Mouse (Mus musculus) CH12.LX (cell line): ENCODE results near the gene Ntan1. TPM values are rescaled to one million over a fixed set of nuclear protein-coding genes. Genes with fewer than 3 reads are reported as not detected.

ENCODE experiments used
- DNase-seq: peaks from one replicate; pipeline ENCODE4 v3.0.0-alpha.2; 2013; ENCODE audit errors: extremely low read depth
- H3K27ac ChIP-seq: 2 replicates; pipeline ENCODE4 v1.5.1; 2012; ENCODE audit warnings: low read depth, mild to moderate bottlenecking, control low read depth, moderate library complexity; ENCODE audit not compliant: insufficient read depth
- H3K27me3 ChIP-seq: replicated peaks from 2 replicates; pipeline ENCODE3; 2012; ENCODE audit warnings: inconsistent platforms
- H3K36me3 ChIP-seq, 2 experiments: replicated peaks in 1 of 2; 2 replicates each; pipeline versions ENCODE3 to v1.6.1; 2012; ENCODE audit warnings: inconsistent platforms in 1 of 2, low read length in 1 of 2, mild to moderate bottlenecking in 1 of 2, mixed read lengths in 1 of 2, moderate library complexity in 1 of 2; ENCODE audit not compliant: control insufficient read depth in 1 of 2, insufficient read depth in 1 of 2
- H3K4me1 ChIP-seq, 2 experiments: 2 replicates each; pipeline ENCODE4 v1.6.1; 2012; ENCODE audit warnings: inconsistent platforms in 1 of 2, moderate library complexity in 1 of 2; ENCODE audit not compliant: insufficient read depth in 2 of 2, control insufficient read depth in 1 of 2
- H3K4me2 ChIP-seq: 2 replicates; pipeline ENCODE4 v1.6.1; 2012; ENCODE audit warnings: low read depth, mild to moderate bottlenecking, control low read depth; ENCODE audit not compliant: poor library complexity, insufficient read depth, severe bottlenecking
- H3K4me3 ChIP-seq, 3 experiments: fragments of 150-350 bp in 1 of 3; sonication (generic) in 1 of 3; replicated peaks in 1 of 3; 2 replicates each; pipeline versions ENCODE3 to v1.5.1; 2011 to 2012; ENCODE audit warnings: low read depth in 2 of 3, low read length in 2 of 3, mild to moderate bottlenecking in 2 of 3, moderate library complexity in 2 of 3, control low read depth in 1 of 3, improper control_type of control experiment in 1 of 3, inconsistent platforms in 1 of 3, mixed read lengths in 1 of 3; ENCODE audit not compliant: poor library complexity in 1 of 3
- H3K79me2 ChIP-seq: replicated peaks from 2 replicates; pipeline ENCODE4 v1.6.1; 2012; ENCODE audit warnings: mild to moderate bottlenecking, moderate library complexity; ENCODE audit not compliant: control insufficient read depth, poor library complexity, insufficient read depth, severe bottlenecking; ENCODE audit errors: extremely low read depth
- H3K9ac ChIP-seq: 2 replicates; pipeline ENCODE4 v1.6.1; 2012; ENCODE audit warnings: low read depth, mild to moderate bottlenecking, control low read depth, moderate library complexity; ENCODE audit not compliant: insufficient read depth
- H3K9me3 ChIP-seq: replicated peaks from 2 replicates; pipeline ENCODE3; 2012; ENCODE audit warnings: low read length, inconsistent platforms, mixed read lengths
- CHD1 ChIP-seq: IDR thresholded peaks from 2 replicates; pipeline ENCODE4 v1.6.1; 2012; ENCODE audit warnings: low read depth, low read length, improper control_type of control experiment, inconsistent platforms
- CHD2 ChIP-seq: IDR thresholded peaks from 2 replicates; pipeline ENCODE4 v1.6.1; 2011; ENCODE audit warnings: low read length, improper control_type of control experiment
- CTCF ChIP-seq, 2 experiments: IDR thresholded peaks in 1 of 2; conservative IDR thresholded peaks in 1 of 2; 2 replicates each; pipeline ENCODE4 v1.5.1; 2011 to 2012; ENCODE audit warnings: low read depth in 2 of 2, low read length in 2 of 2, improper control_type of control experiment in 1 of 2, inconsistent platforms in 1 of 2, mild to moderate bottlenecking in 1 of 2, moderate library complexity in 1 of 2
- E2F4 ChIP-seq: IDR thresholded peaks from 2 replicates; pipeline ENCODE4 v1.6.1; 2011; ENCODE audit warnings: low read depth, low read length, improper control_type of control experiment; ENCODE audit not compliant: insufficient replicate concordance
- ELF1 ChIP-seq: IDR thresholded peaks from 2 replicates; pipeline ENCODE4 v1.6.1; 2014; ENCODE audit warnings: low read depth, mild to moderate bottlenecking, inconsistent platforms, low read length, improper control_type of control experiment
- EP300 ChIP-seq: IDR thresholded peaks from 2 replicates; pipeline ENCODE4 v1.6.1; 2011; ENCODE audit warnings: low read length, improper control_type of control experiment
- ETS1 ChIP-seq: conservative IDR thresholded peaks from 2 replicates; pipeline ENCODE4 v1.6.1; 2012; ENCODE audit warnings: low read depth, mild to moderate bottlenecking, inconsistent platforms, low read length, improper control_type of control experiment, moderate library complexity
- GABPA ChIP-seq: IDR thresholded peaks from 2 replicates; pipeline ENCODE4 v1.6.1; 2012; ENCODE audit warnings: low read depth, low read length, improper control_type of control experiment, inconsistent platforms; ENCODE audit not compliant: insufficient replicate concordance
- HCFC1 ChIP-seq: IDR thresholded peaks from 2 replicates; pipeline ENCODE4 v1.6.1; 2012; ENCODE audit warnings: low read depth, mild to moderate bottlenecking, inconsistent platforms, low read length, improper control_type of control experiment
- IRF4 ChIP-seq: IDR thresholded peaks from 2 replicates; pipeline ENCODE4 v1.6.1; 2014; ENCODE audit warnings: low read depth, mild to moderate bottlenecking, inconsistent platforms, low read length, improper control_type of control experiment
- JUN ChIP-seq: IDR thresholded peaks from 2 replicates; pipeline ENCODE4 v1.6.1; 2011; ENCODE audit warnings: low read depth, mild to moderate bottlenecking, low read length, improper control_type of control experiment, moderate library complexity; ENCODE audit not compliant: insufficient read depth
- JUND ChIP-seq: conservative IDR thresholded peaks from 2 replicates; pipeline ENCODE4 v1.6.1; 2011; ENCODE audit warnings: low read depth, low read length, improper control_type of control experiment
- KAT2A ChIP-seq: IDR thresholded peaks from 2 replicates; pipeline ENCODE4 v1.6.1; 2012; ENCODE audit warnings: low read length, improper control_type of control experiment, inconsistent platforms; ENCODE audit not compliant: insufficient replicate concordance
- MAFK ChIP-seq: IDR thresholded peaks from 2 replicates; pipeline ENCODE4 v1.6.1; 2011; ENCODE audit warnings: low read length, improper control_type of control experiment; ENCODE audit not compliant: insufficient replicate concordance
- MAX ChIP-seq: IDR thresholded peaks from 2 replicates; pipeline ENCODE4 v1.6.1; 2011; ENCODE audit warnings: low read length, improper control_type of control experiment
- MAZ ChIP-seq: IDR thresholded peaks from 2 replicates; pipeline ENCODE4 v1.6.1; 2012; ENCODE audit warnings: low read depth, mild to moderate bottlenecking, inconsistent platforms, low read length, improper control_type of control experiment, moderate library complexity
- MEF2A ChIP-seq: IDR thresholded peaks from 2 replicates; pipeline ENCODE4 v1.6.1; 2014; ENCODE audit warnings: low read depth, mild to moderate bottlenecking, inconsistent platforms, low read length, improper control_type of control experiment, borderline replicate concordance
- MXI1 ChIP-seq: IDR thresholded peaks from 2 replicates; pipeline ENCODE4 v1.6.1; 2011; ENCODE audit warnings: mild to moderate bottlenecking, low read depth, low read length, improper control_type of control experiment
- MYC ChIP-seq: IDR thresholded peaks from 2 replicates; pipeline ENCODE4 v1.6.1; 2011; ENCODE audit warnings: low read depth, mild to moderate bottlenecking, improper control_type of control experiment, low read length
- NELFE ChIP-seq: IDR thresholded peaks from 2 replicates; pipeline ENCODE4 v1.6.1; 2011; ENCODE audit warnings: low read depth, low read length, improper control_type of control experiment
- NRF1 ChIP-seq: IDR thresholded peaks from 2 replicates; pipeline ENCODE4 v1.6.1; 2014; ENCODE audit warnings: low read depth, mild to moderate bottlenecking, inconsistent platforms, low read length, improper control_type of control experiment, moderate library complexity
- PAX5 ChIP-seq: IDR thresholded peaks from 2 replicates; pipeline ENCODE4 v1.6.1; 2012; ENCODE audit warnings: low read length, inconsistent platforms, mixed read lengths
- POLR2A ChIP-seq: IDR thresholded peaks from 2 replicates; pipeline ENCODE4 v1.6.1; 2011; ENCODE audit warnings: low read depth, mild to moderate bottlenecking, improper control_type of control experiment, low read length
- POLR2AphosphoS2 ChIP-seq: IDR thresholded peaks from 2 replicates; pipeline ENCODE4 v1.6.1; 2011; ENCODE audit warnings: low read depth, low read length, improper control_type of control experiment
- RAD21 ChIP-seq: IDR thresholded peaks from 2 replicates; pipeline ENCODE4 v1.6.1; 2011; ENCODE audit warnings: low read depth, mild to moderate bottlenecking, low read length, improper control_type of control experiment, moderate library complexity
- RCOR1 ChIP-seq: conservative IDR thresholded peaks from 2 replicates; pipeline ENCODE4 v1.6.1; 2012; ENCODE audit warnings: low read depth, mild to moderate bottlenecking, inconsistent platforms, low read length, improper control_type of control experiment
- SIN3A ChIP-seq: IDR thresholded peaks from 2 replicates; pipeline ENCODE4 v1.6.1; 2012; ENCODE audit warnings: low read length, improper control_type of control experiment, inconsistent platforms
- SMC3 ChIP-seq: IDR thresholded peaks from 2 replicates; pipeline ENCODE4 v1.6.1; 2011; ENCODE audit warnings: low read depth, low read length, improper control_type of control experiment
- TBP ChIP-seq: conservative IDR thresholded peaks from 2 replicates; pipeline ENCODE4 v1.6.1; 2011; ENCODE audit warnings: low read depth, low read length, improper control_type of control experiment
- TCF12 ChIP-seq: IDR thresholded peaks from 2 replicates; pipeline ENCODE4 v1.6.1; 2014; ENCODE audit warnings: low read depth, mild to moderate bottlenecking, inconsistent platforms, low read length, improper control_type of control experiment
- UBTF ChIP-seq: IDR thresholded peaks from 2 replicates; pipeline ENCODE4 v1.6.1; 2012; ENCODE audit warnings: low read depth, mild to moderate bottlenecking, inconsistent platforms, low read length, improper control_type of control experiment, moderate library complexity
- USF1 ChIP-seq: IDR thresholded peaks from 2 replicates; pipeline ENCODE4 v1.6.1; 2014; ENCODE audit warnings: low read depth, mild to moderate bottlenecking, inconsistent platforms, low read length, improper control_type of control experiment
- USF2 ChIP-seq: conservative IDR thresholded peaks from 2 replicates; pipeline ENCODE4 v1.6.1; 2011; ENCODE audit warnings: low read depth, low read length, improper control_type of control experiment
- ZC3H11A ChIP-seq: IDR thresholded peaks from 2 replicates; pipeline ENCODE4 v1.6.1; 2012; ENCODE audit warnings: low read depth, mild to moderate bottlenecking, inconsistent platforms, low read length, improper control_type of control experiment
- ZKSCAN1 ChIP-seq: IDR thresholded peaks from 2 replicates; pipeline ENCODE4 v1.6.1; 2012; ENCODE audit warnings: low read depth, inconsistent platforms, low read length, improper control_type of control experiment, borderline replicate concordance
- ZMIZ1 ChIP-seq: IDR thresholded peaks from 2 replicates; pipeline ENCODE4 v1.6.1; 2012; ENCODE audit warnings: low read depth, mild to moderate bottlenecking, inconsistent platforms, low read length, improper control_type of control experiment
- ZNF384 ChIP-seq: IDR thresholded peaks from 2 replicates; pipeline ENCODE4 v1.6.1; 2012; ENCODE audit warnings: low read depth, low read length, improper control_type of control experiment, inconsistent platforms
- dilution Hi-C: fragments of 300-500 bp; cut with MboI; formaldehyde crosslinking; loops from 2 replicates; pipeline ENCODE4 v1.14.3; 2020; ENCODE audit warnings: low sequenced_read_pairs; ENCODE audit not compliant: extremely low pct_unique_long_range_greater_than_20kb, extremely low pct_ligation_motif_present
- in situ Hi-C: fragments of 300-500 bp; cut with MboI; formaldehyde crosslinking; loops from 3 replicates; pipeline ENCODE4 v1.14.3; 2019; ENCODE audit warnings: low sequenced_read_pairs, low pct_ligation_motif_present, low pct_unique_long_range_greater_than_20kb, mixed read lengths
- polyA plus RNA-seq: library from polyadenylated mRNA; unstranded; fragments of >175 nt; gene quantifications from 2 replicates; pipeline ENCODE4 v1.2.1, GENCODE M21; 2012; ENCODE audit warnings: low read depth; ENCODE audit not compliant: insufficient read length
- total RNA-seq, 2 experiments: library from RNA; depleted of rRNA; stranded (reverse); fragments of 300-350 nt in 1 of 2; fragments of >200 nt in 1 of 2; gene quantifications; 2 replicates each; pipeline ENCODE4 v1.2.3; 2012 to 2014

Gene Ntan1
- total RNA-seq (2012; rRNA removed) (52.1 and 57.3 TPM in 2 replicates), total RNA-seq (2014; rRNA removed) (99.2 and 111 TPM in 2 replicates), polyA plus RNA-seq (66.0 and 71.3 TPM in 2 replicates)

- dilution Hi-C loops (no loop called here), in situ Hi-C loops (no loop called here)
- no peaks in the 10 kb centered on the region for H3K27me3 ChIP-seq
- H3K9me3 ChIP-seq = peaks cover 3% of the 10 kb centered on the region
- peak within 1 kb of the TSS; percentile 49 for H3K27ac ChIP-seq
- H3K36me3 ChIP-seq = peaks cover 15 to 47% of the 10 kb centered on the region in 2 experiments
- peak; percentile 99 for DNase-seq
- H3K4me3 ChIP-seq = peak within 1 kb of the TSS; percentile 70 to 96 (median 80)
- H3K4me1 ChIP-seq = peaks cover 0 to 40% of the 10 kb centered on the region in 2 experiments; a peak in 2 of 4 replicates
- H3K4me2 ChIP-seq = peak within 1 kb of the TSS; percentile 72
- peak within 1 kb of the TSS; percentile 58 for H3K9ac ChIP-seq
- H3K79me2 ChIP-seq = no peaks in the 10 kb centered on the region
- no peak for TF ChIP-seq ZC3H11A
- peak; percentile 84 for TF ChIP-seq TCF12
- TF ChIP-seq USF2 = no peak
- peak; percentile 80 for TF ChIP-seq POLR2A
- TF ChIP-seq MEF2A = peak; percentile 56
- peak; percentile 87; the same call in 1 of the 2 replicates for TF ChIP-seq E2F4
- TF ChIP-seq SIN3A = peak; percentile 87
- no peak for TF ChIP-seq ZKSCAN1
- TF ChIP-seq TBP = peak; percentile 41; the same call in 1 of the 2 replicates
- TF ChIP-seq MXI1 = peak; percentile 78
- TF ChIP-seq PAX5 = no peak
- TF ChIP-seq KAT2A = peak; percentile 94; the same call in 1 of the 2 replicates
- 0 out of 2 replicates have a peak, but pooled peaks have one; percentile 25 for TF ChIP-seq RCOR1
- TF ChIP-seq MAFK = no peak
- peak; percentile 61; the same call in 1 of the 2 replicates for TF ChIP-seq MYC
- peak; percentile 95 for TF ChIP-seq HCFC1
- peak; percentile 79 for TF ChIP-seq MAX
- peak; percentile 66; the same call in 1 of the 2 replicates for TF ChIP-seq MAZ
- no peak for TF ChIP-seq JUN
- no peak; the same call in 1 of the 2 replicates for TF ChIP-seq POLR2AphosphoS2
- 0 out of 2 replicates have a peak, but pooled peaks have one; percentile 16 for TF ChIP-seq JUND
- TF ChIP-seq NELFE = peak; percentile 80; the same call in 1 of the 2 replicates
- TF ChIP-seq GABPA = peak; percentile 55; the same call in 1 of the 2 replicates
- TF ChIP-seq CHD1 = no peak
- TF ChIP-seq UBTF = no peak
- TF ChIP-seq IRF4 = peak; percentile 41; the same call in 1 of the 2 replicates
- TF ChIP-seq EP300 = 0 out of 2 replicates have a peak, but pooled peaks have one; percentile 52
- TF ChIP-seq ZNF384 = no peak
- TF ChIP-seq USF1 = no peak
- TF ChIP-seq RAD21 = no peak
- TF ChIP-seq ETS1 = peak; percentile 71
- peak; percentile 87 for TF ChIP-seq ZMIZ1
- TF ChIP-seq ELF1 = peak; percentile 87
- TF ChIP-seq CHD2 = peak; percentile 90
- TF ChIP-seq SMC3 = no peak
- peak; percentile 51 for TF ChIP-seq NRF1
- TF ChIP-seq CTCF (conservative IDR thresholded peaks at IDR 0.05 in 1 of 2, IDR thresholded peaks at IDR 0.05 in 1 of 2; ENCODE audit: low read depth in 2 of 2, low read length in 2 of 2) = no peak
Observed at GRCm38 (mm10) chr16:13818560-13819393, at the start of gene Ntan1. Gene Ntan1 (plus strand): TSS chr16:13818845.
